Mouse (Mus musculus) heart, postnatal 0 days (tissue): ENCODE measurements at regions not wholly inside any gene's neighbourhood (a gene's known extent, or its start where the extent isn't known, plus 50 kb on each side); places are given as distances from the start of the nearest gene placed in this dataset.

ENCODE experiments used
- ATAC-seq: fragments of 200-750 bp; cut with Nextera tagmentation; 2 replicates; pipeline ENCODE4 v1.8.0; 2017; ENCODE audit warnings: low read depth, moderate number of reproducible peaks, moderate library complexity; ENCODE audit not compliant: insufficient read depth
- DNase-seq: peaks from one replicate; pipeline ENCODE4 v3.0.0-alpha.2; 2016; ENCODE audit warnings: low spot score
- H3K27ac ChIP-seq: fragments of 300-500 bp; sonication (generic); 2 replicates; pipeline ENCODE4 v1.5.1; 2014; ENCODE audit warnings: low read depth, mild to moderate bottlenecking
- H3K27me3 ChIP-seq: fragments of 300-500 bp; sonication (generic); 2 replicates; pipeline ENCODE4 v1.6.1; 2014; ENCODE audit warnings: low read length, mixed read lengths; ENCODE audit not compliant: control insufficient read depth, insufficient read depth
- H3K36me3 ChIP-seq: fragments of 300-500 bp; sonication (generic); replicated peaks from 2 replicates; pipeline ENCODE4 v1.6.1; 2014; ENCODE audit warnings: low read length, mixed read lengths; ENCODE audit not compliant: control insufficient read depth, insufficient read depth
- H3K4me1 ChIP-seq: fragments of 300-500 bp; sonication (generic); 2 replicates; pipeline ENCODE4 v1.6.1; 2014; ENCODE audit warnings: antibody characterized with exemption; ENCODE audit not compliant: control insufficient read depth, insufficient read depth
- H3K4me2 ChIP-seq: fragments of 300-500 bp; sonication (generic); 2 replicates; pipeline ENCODE4 v1.6.1; 2014; ENCODE audit warnings: low read depth, mild to moderate bottlenecking, low read length, moderate library complexity
- H3K4me3 ChIP-seq: fragments of 300-500 bp; sonication (generic); 2 replicates; pipeline ENCODE4 v1.5.1; 2014; ENCODE audit warnings: low read depth, low read length
- H3K9ac ChIP-seq: fragments of 300-500 bp; sonication (generic); replicated peaks from 2 replicates; pipeline ENCODE4 v1.6.1; 2014; ENCODE audit warnings: low read depth, low read length, mixed read lengths
- H3K9me3 ChIP-seq: fragments of 300-500 bp; sonication (generic); replicated peaks from 2 replicates; pipeline ENCODE4 v1.6.1; 2016; ENCODE audit warnings: low read length; ENCODE audit not compliant: control insufficient read depth
- CTCF ChIP-seq: IDR thresholded peaks from 2 replicates; pipeline ENCODE4 v1.5.1; 2016; ENCODE audit warnings: antibody characterized with exemption, control low read depth, low read depth
- EP300 ChIP-seq: IDR thresholded peaks from 2 replicates; pipeline ENCODE4 v1.6.1; 2016; ENCODE audit warnings: antibody characterized with exemption, low read depth
- WGBS: fragments of 180-500 bp; shearing (Covaris S2); extraction: QIAGEN DNeasy Blood & Tissue Kit; methylation state at CpG from one replicate; pipeline ENCODE4 v1.1.7; 2014; 5-methylcytosine and 5-hydroxymethylcytosine counted together

- no peak overlapping the region for H3K4me2 ChIP-seq
- 58% methylated on average over 5 of the region's 5 CpGs for WGBS
- H3K4me1 ChIP-seq, result 0 out of 2 replicates have a peak, but pooled peaks cover 12% of the 10 kb centered on the region
- H3K9ac ChIP-seq, result no peak overlapping the region
- no peak for DNase-seq
- no peaks in the 10 kb centered on the region for H3K27me3 ChIP-seq
- ATAC-seq, result no peak
- H3K36me3 ChIP-seq, result no peaks in the 10 kb centered on the region
- no peak for TF ChIP-seq CTCF
- no peak for TF ChIP-seq EP300
- 0 out of 2 replicates have a peak overlapping the region, but pooled peaks have one; percentile 51 for H3K27ac ChIP-seq
- H3K9me3 ChIP-seq, result peaks cover 5% of the 10 kb centered on the region; the same call in 1 of the 2 replicates
- no peak overlapping the region for H3K4me3 ChIP-seq
Measured at GRCm38 (mm10) chr1:125488915-125489730, 53.6 kb upstream of the Actr3 start.

- no peak overlapping the region for H3K4me2 ChIP-seq
- H3K27ac ChIP-seq, result peak overlapping the region; percentile 67
- H3K4me3 ChIP-seq, result no peak overlapping the region
- no peaks in the 10 kb centered on the region for H3K27me3 ChIP-seq
- 0 out of 2 replicates have a peak, but pooled peaks cover 12% of the 10 kb centered on the region for H3K4me1 ChIP-seq
- TF ChIP-seq CTCF (no peak), EP300 (0 out of 2 replicates have a peak, but pooled peaks have one; percentile 50)
- ATAC-seq (peak; percentile 67), DNase-seq (peak; percentile 58)
- H3K9me3 ChIP-seq, result peaks cover 5% of the 10 kb centered on the region; the same call in 1 of the 2 replicates
- H3K9ac ChIP-seq, result no peak overlapping the region
- no peaks in the 10 kb centered on the region for H3K36me3 ChIP-seq
- WGBS, result 16% methylated on average over 5 of the region's 5 CpGs
Measured at GRCm38 (mm10) chr1:125491014-125491413, 55.5 kb upstream of the Actr3 start.

- TF ChIP-seq EP300 (no peak), CTCF (no peak)
- no peak overlapping the region for H3K27ac ChIP-seq
- no peak overlapping the region for H3K9ac ChIP-seq
- DNase-seq (no peak), ATAC-seq (no peak)
- no peak overlapping the region for H3K4me3 ChIP-seq
- H3K36me3 ChIP-seq, result no peaks in the 10 kb centered on the region
- H3K9me3 ChIP-seq, result peaks cover 5% of the 10 kb centered on the region; the same call in 1 of the 2 replicates
- H3K27me3 ChIP-seq, result no peaks in the 10 kb centered on the region
- no peak overlapping the region for H3K4me2 ChIP-seq
- WGBS, result 77% methylated on average over 6 of the region's 6 CpGs
- H3K4me1 ChIP-seq, result 0 out of 2 replicates have a peak, but pooled peaks cover 8% of the 10 kb centered on the region
Measured at GRCm38 (mm10) chr1:125494598-125494997, 59.1 kb upstream of the Actr3 start.

GRCm38 (mm10) chr1:125495320-125496083 lies 60.0 kb upstream of the Actr3 start:
- Histone ChIP-seq H3K9ac (no peak overlapping the region), H3K4me3 (no peak overlapping the region), H3K4me2 (no peak overlapping the region), H3K27ac (no peak overlapping the region), H3K36me3 (no peaks in the 10 kb centered on the region), H3K27me3 (no peaks in the 10 kb centered on the region), H3K9me3 (peaks cover 5% of the 10 kb centered on the region; the same call in 1 of the 2 replicates), H3K4me1 (0 out of 2 replicates have a peak, but pooled peaks cover 4% of the 10 kb centered on the region)
- whole genome bisulfite sequencing, result 87% methylated on average over 11 of the region's 13 CpGs
- DNase-seq, result no peak
- TF ChIP-seq CTCF (no peak), EP300 (no peak)
- no peak for ATAC-seq

- H3K27ac ChIP-seq, result no peak overlapping the region
Measured at GRCm38 (mm10) chr1:125497006-125497405, 61.5 kb upstream of the Actr3 start.

More at GRCm38 (mm10) chr1:125497006-125497405, 61.5 kb upstream of the Actr3 start:
- TF ChIP-seq CTCF (no peak), EP300 (no peak)
- H3K27me3 ChIP-seq, result no peaks in the 10 kb centered on the region
- H3K4me3 ChIP-seq, result no peak overlapping the region
- DNase-seq, result no peak
- no peaks in the 10 kb centered on the region for H3K9me3 ChIP-seq
- WGBS, result 80% methylated on average over 9 of the region's 9 CpGs
- no peaks in the 10 kb centered on the region for H3K4me1 ChIP-seq
- no peaks in the 10 kb centered on the region for H3K36me3 ChIP-seq
- no peak for ATAC-seq
- no peak overlapping the region for H3K9ac ChIP-seq
- no peak overlapping the region for H3K4me2 ChIP-seq
